Mouse (Mus musculus) ovary, postnatal 10 days (tissue): ENCODE measurements around the gene Sema5a.

Experiments
- DNase-seq: peaks from one replicate; pipeline ENCODE4 v3.0.0; 2022; ENCODE audit warnings: low spot score

Gene Sema5a

GRCm38 (mm10) chr15:32543181-32543580 is 298.6 kb downstream of the Sema5a start:
- DNase-seq: no peak

- no peak for DNase-seq
Observed at GRCm38 (mm10) chr15:32545455-32545854, 300.8 kb downstream of the Sema5a start.

- DNase-seq: no peak
Observed at GRCm38 (mm10) chr15:32546746-32547145, 302.1 kb downstream of the Sema5a start.

DNA sequence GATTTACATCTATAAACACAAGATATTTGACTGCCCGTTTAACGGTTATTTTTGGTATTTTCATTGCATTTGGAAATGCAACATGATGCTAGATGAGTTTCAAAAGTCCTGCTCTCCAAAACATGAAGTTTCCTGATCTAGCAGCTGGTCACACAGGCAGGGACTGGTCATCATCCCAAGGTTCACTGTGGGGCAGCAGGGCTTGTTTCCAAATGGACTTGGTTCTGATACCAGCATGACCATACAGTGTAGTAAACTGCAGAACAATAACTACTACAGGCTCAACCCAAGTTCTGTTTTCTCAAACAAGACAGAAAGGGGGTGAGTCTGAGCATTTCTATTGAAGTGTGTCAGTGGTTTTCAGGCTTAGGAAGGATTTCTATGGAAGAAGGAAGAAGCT is 314.3 kb downstream of the Sema5a start:
- DNase-seq: no peak

- DNase-seq: no peak
Observed at GRCm38 (mm10) chr15:32562600-32562999, 318.0 kb downstream of the Sema5a start.

DNA sequence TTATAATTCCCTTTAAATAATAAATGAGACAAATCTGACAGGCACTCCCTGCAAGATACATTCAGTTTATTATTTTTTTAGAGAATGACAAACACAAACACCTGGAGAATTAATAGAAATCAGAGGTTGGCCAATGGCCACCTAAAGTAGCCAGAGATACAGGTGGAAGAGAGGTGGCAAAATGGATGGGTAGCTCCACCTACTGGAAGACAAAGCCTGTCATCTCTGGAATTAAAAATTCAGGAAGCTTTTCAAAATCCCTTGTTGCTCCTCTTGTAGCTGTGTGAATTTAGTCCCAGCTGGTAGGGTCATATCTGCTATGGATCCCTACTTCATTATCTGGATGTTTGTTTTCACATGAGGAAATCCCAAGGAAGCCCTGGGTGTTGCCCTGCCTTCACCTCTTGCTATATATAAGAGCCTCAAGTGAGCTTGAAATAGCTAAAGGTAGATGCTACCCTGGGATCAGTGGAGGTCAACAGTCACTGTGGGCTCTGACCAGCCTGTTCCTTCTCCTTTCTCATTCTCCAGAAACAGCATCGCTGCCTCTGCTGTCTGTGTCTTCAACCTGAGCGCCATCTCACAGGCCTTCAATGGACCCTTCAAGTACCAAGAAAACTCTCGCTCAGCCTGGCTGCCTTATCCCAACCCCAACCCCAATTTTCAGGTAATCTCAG is 323.7 kb downstream of the Sema5a start:
- no peak for DNase-seq

- DNase-seq: no peak
Observed at GRCm38 (mm10) chr15:32568858-32569387, 324.3 kb downstream of the Sema5a start.

DNA sequence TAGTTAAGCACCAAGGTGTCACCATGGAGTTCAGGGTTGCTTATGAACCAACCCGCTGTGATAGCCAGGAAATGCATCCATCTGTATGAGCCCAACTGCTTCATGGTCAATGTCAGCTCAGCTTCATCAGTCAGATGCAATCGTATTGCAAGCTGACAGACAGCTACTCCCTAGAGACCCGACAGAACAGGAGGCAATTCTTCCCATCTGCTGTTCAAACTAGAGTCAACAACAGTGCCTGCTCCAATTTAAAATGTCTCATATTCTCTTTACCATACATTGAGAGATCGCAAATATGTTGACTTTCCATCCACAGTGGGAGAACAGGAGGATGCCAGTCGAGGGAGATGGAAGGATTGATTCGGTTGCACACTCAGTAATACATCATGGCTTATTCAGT is 329.7 kb downstream of the Sema5a start:
- DNase-seq: no peak

DNA sequence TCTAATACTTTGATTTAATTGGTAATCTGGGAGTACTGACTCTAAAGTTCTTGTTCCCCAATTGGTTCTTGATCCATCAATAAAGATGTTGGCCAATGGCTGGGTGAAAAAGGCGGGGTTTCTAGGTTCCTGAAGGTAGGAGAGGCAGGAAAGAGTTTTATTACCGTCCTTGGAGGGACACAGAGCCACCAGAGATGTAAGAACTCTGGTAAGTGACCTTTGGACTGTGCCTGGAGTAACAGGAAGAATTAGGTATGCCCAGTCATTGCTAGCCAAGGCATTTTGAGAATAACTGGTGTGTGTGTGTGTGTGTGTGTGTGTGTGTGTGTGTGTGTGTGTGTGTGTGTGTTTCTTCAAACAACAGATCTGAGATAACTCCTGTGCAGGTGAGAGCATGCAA is 330.6 kb downstream of the Sema5a start:
- no peak for DNase-seq

DNA sequence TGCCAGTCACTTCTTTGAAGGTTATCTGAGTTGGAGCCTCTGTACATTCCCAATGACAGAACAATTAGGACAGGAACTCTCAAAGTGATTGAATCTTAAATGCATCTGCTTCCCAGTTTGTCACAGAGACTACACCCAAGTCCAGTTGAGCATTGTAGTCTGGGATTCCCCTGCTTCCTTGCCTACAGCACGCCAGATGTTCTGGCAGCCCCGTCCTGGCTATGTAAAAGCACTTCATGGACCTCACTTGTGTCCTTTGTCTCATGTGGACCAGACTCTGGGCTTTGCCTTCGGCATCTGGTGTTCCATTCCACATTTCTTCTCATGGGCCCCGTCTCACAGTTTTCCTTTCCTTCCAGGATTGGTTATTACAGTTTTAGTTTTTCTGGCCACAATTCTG is 334.7 kb downstream of the Sema5a start:
- no peak for DNase-seq

- DNase-seq: no peak
Observed at GRCm38 (mm10) chr15:32590641-32591040, 346.0 kb downstream of the Sema5a start.

DNA sequence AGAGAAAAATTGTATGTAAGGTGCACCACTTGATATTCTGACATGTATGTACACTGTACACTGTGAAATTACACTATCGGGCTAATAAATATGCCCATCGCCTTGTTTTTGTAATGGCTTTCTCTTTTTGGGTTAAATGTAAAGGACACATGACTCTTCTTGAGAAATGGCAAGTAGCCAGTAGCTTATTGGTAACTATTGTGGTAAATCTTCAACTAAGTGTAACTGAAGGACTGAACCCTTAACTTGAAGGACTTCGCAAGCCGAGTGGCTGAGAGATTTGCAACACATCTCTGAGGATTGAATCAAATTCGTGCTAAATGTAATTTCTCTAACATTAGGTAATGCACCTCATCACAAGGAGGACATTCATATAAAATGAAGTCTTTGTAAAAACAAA is 349.1 kb downstream of the Sema5a start:
- no peak for DNase-seq

GRCm38 (mm10) chr15:32596574-32596973 is 352.0 kb downstream of the Sema5a start:
- no peak for DNase-seq

DNA sequence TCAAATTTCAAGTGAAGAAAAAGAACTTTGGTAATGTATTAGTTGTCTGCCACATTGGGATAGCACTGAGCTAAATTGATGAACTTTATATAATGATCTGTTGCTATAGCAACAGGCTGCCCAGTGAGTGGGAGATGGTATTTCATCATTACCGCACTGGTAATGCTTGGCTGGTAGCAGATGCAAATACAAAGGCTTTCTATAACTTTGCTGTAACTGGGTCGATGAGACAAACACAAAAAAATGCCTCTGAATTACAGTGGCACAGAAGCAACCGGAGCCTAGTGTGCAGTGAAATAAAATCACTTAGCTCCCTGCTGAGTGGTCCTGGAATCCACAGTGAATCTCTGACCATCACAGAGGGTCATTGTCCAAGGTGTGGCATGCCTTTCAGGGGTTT is 352.6 kb downstream of the Sema5a start:
- DNase-seq: no peak

DNA sequence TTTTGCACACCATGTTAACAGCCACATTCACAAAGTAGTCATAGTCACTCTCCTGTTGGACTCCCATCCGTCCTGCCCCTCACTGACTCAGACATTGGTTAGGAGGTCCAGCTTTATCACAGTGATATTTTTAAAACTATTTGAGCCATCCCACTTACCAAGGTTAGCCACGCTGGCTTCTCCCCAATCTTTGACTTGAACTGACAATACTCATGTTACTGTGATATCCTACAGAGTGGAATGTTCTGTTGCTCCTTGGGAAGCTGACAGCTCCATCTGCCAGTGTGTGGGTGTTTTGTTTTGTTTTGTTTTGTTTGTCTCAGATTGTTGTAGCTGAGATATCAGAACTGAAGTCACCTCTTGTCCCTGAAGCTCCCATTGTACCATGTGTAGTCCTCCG is 362.6 kb downstream of the Sema5a start:
- DNase-seq: no peak

DNA sequence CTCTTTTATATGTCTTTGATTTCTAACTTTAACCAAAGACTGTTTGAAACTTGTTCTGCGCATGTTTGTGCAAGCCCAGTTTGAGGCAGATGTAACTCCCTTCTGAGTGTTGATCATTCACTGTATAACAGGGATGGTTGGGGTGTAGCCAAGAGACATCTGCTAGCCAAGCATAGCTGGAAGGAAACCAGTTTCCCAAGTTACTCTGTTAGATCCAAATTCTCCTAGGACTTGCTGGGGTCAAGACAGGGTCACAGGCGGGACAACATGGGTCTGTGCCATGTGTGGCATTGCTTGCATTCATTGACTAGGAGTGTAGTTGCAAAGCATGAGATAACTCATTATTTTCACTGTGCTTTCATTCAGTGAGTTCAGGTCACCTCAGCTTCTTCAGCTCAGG is 366.2 kb downstream of the Sema5a start:
- DNase-seq: no peak

GRCm38 (mm10) chr15:32611201-32611600 is 366.6 kb downstream of the Sema5a start:
- DNase-seq: no peak

GRCm38 (mm10) chr15:32613718-32614117 is 369.1 kb downstream of the Sema5a start:
- DNase-seq: no peak

- DNase-seq: no peak
Observed at GRCm38 (mm10) chr15:32615773-32616172, 371.2 kb downstream of the Sema5a start.

DNA sequence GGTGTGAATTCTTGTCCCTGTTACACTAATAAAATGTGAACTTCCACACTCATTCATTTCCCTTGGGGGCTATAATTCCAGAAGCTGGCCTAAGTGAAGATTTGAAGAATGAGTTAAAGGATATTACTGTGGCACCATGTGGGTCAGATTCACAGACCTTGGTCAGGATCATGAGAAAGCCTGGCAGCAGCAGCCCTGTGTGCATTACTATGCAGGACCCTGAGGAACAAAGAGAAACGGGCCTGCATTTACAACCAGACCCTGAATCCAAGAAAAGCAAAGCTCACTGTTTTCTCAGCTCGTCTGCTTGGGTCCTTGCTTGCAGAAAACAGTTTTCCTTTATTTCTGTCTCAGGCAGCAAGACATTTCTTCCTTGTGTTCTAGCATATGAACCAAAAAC is 374.6 kb downstream of the Sema5a start:
- DNase-seq: no peak

DNA sequence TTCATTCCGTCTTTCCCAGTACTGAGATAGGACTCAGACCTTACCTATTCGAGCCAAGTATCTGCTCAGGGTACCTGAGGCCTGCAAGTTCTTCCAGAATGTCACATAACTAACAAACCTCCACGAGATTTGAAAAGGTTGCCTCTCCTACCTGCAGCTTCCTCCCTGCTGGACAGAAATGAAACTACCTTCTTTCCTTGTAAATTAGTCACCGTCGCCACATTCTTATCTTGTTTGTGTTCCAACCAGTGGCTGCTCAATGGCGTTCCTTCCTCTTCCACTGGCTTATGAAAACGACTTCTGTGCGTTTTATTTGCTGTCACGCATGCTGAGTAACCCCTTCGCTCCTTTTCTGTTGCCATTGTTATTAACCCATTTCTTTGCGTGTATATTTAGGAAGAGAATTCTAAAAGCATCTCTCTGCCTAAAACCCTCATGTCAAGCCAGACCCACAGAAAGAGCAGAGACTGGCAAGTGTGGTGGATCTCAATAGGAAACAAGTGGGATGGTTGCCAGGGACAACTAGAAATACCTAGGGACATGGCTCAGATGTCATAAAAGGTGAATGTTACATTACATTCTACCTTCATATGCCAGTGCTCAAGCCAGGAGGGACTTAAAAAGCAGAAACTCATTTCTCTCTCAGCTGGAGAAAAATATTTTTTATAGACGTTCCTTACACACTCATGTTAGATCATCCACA is 378.6 kb downstream of the Sema5a start:
- DNase-seq: no peak

DNA sequence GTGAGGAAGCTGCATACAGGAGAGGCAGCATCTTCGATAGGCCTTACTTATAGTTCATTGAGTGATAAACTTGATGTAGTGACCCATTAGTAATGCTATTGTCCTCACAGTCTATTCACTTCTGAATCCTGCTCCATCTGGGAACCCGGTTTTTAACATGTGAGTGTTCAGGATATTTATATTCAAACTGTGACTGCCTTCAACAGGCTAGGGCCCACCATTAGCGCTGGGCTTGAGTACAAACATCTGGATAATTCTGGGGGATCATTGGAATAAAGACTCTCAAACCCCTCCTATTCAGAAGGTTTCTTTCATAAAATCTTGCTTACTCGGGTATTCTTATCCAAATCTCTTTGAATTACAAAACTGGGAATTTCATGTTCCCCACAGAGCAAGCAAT is 379.5 kb downstream of the Sema5a start:
- no peak for DNase-seq

- DNase-seq: no peak
Observed at GRCm38 (mm10) chr15:32626031-32626430, 381.4 kb downstream of the Sema5a start.

DNA sequence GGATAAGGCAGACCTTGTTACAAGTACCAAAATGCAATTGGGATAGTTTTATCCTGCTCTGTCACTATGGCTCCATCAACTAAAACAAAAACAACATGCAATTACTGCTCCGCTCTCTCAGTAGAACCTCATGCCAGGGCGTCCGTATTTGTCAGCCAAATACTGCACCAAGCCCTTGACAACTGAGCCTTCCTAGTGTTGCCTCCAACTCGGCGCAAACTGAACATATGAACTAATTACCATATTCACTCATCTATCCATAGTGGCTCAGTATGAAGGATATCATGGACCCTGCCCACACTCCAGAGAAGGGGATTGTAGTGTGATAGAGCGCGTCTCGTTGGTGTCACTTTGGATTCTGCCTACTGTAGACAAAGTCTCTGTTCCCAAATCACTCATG is 389.1 kb downstream of the Sema5a start:
- DNase-seq: no peak
